Mouse (Mus musculus) brain, embryonic 14.5 days (tissue): ENCODE data around the gene Macf1.

Experiments used
- CTCF ChIP-seq: fragments of 200-500 bp; IDR thresholded peaks from 2 replicates; pipeline ENCODE4 v1.5.1; 2012; ENCODE audit warnings: inconsistent platforms, mild to moderate bottlenecking, moderate library complexity, borderline replicate concordance; ENCODE audit not compliant: insufficient read depth, insufficient read length; ENCODE audit errors: extremely low read depth
- POLR2A ChIP-seq: fragments of 200-500 bp; IDR thresholded peaks from 2 replicates; pipeline ENCODE4 v1.6.1; 2012; ENCODE audit warnings: mild to moderate bottlenecking, inconsistent platforms, borderline replicate concordance; ENCODE audit not compliant: poor library complexity, insufficient read depth, insufficient read length, severe bottlenecking; ENCODE audit errors: extremely low read depth

GRCm38 (mm10) chr4:123401265-123401664 is 282.9 kb downstream of the Macf1 start:
- TF ChIP-seq POLR2A = no peak
- no peak for TF ChIP-seq CTCF
